Mouse (Mus musculus) right cerebral cortex, adult 2 months (tissue): ENCODE measurements at regions not wholly inside any gene's neighbourhood (a gene's known extent, or its start where the extent isn't known, plus 50 kb on each side); places are given as distances from the start of the nearest gene placed in this dataset.

Experiments used
- DNase-seq, 2 experiments: peaks; one replicate each; pipeline ENCODE4 v3.0.0; 2021 to 2022; ENCODE audit warnings: low spot score in 2 of 2

GRCm38 (mm10) chr7:62924585-62925331 is 101.3 kb upstream of the A26c2 start:
- DNase-seq: peak; percentile 8 to 43

GRCm38 (mm10) chr7:62922246-62922645 is 98.8 kb upstream of the A26c2 start:
- peak; percentile 62 to 64 for DNase-seq

- no peak for DNase-seq
Observed at GRCm38 (mm10) chr7:62894337-62894736, 70.9 kb upstream of the A26c2 start.

- peak; percentile 5 to 23 for DNase-seq
Observed at GRCm38 (mm10) chr7:62877033-62877432, 53.6 kb upstream of the A26c2 start.
